Mouse (Mus musculus): Measurements from ENCODE around the gene Ccdc18.
A peak's percentile ranks its signal among the peaks of the same experiment; 100 is the strongest.
"Not testable (repeated sequence)": the region's sequence is repeated elsewhere in the genome, so short reads cannot be mapped to it uniquely, and the experiment has no call there.

The Ccdc18 gene

GRCm38 (mm10) chr5:108263785-108264184, 131.1 kb downstream of the Ccdc18 start:
- DNase-seq: not testable (repeated sequence)

DNA sequence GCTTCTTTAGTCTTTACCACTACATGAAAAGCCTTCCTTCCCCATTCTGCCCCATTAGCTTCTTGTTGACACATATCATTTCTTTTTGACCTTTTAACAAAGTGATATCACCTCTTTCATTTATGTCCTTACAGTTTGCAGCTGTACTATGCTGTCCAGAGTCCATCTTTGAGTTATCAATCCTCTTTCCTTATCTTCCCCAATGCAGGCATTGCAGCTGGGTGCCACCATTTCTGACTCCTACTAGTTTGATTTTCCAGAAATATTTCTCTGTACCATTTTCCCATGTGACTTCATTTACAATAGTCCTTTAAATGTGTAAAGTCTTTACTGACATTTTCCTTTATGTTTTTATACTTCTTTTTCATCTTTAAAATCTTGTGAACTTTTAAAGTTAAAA, 134.3 kb downstream of the Ccdc18 start:
- DNase-seq: no peak

GRCm38 (mm10) chr5:108268127-108269062, 135.7 kb downstream of the Ccdc18 start, which contains the start of gene Dr1:
TSS of gene Dr1 (plus strand) at chr5:108268897.
- DNase-seq: peak; percentile 89

GRCm38 (mm10) chr5:108269063-108269810, 136.6 kb downstream of the Ccdc18 start:
- no peak for DNase-seq

DNA sequence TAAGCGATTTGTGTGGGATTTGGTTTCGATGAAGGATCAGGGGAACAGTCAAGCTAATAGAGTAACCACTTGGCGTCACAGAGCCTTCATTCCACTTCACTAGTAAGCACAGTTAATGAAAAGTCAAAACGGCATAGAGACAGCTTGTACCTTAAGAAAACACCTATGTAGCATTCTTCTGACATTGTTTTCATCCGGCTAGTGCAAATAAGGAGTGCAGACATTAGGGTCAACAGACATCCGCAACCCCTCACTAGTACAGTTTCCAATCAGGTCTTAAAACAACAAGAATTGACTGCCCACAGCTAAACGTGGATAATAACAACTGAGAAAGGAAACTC, 137.1 kb downstream of the Ccdc18 start:
- no peak for DNase-seq

DNA sequence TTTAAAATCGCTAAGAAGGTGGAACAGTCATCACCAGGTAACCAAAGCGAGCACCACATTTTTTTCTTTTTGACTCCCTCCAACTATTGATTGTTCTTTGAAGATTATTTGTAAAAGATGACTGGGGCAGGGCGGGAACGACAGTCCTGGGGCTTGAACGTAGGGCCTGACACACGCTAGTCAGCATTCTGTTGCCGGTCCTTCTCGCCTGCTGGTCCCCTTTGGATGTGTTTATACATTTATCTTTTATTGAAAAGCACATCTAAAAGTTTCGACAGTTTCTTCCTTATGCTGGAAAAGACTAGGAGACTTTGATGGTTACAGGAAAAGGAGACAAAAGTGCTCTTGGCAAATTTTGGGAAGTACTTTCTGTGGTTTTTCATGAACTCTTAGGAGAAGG, 137.7 kb downstream of the Ccdc18 start:
- DNase-seq: no peak

DNA sequence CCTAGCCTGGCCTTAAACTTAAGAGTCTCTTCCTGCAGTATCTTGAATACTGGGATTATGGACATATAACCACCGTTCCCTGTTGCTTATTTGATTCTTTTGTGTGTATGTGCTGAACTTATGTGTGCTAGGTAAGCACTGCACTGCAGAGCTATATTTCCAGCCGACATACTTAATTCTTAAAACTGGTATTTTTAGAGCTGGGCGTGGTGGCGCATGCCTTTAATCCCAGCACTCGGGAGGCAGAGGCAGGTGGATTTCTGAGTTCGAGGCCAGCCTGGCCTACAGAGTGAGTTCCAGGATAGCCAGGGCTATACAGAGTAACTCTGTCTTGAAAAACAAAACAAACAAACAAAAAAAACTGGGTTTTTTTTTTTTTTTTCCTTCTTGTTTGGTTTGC, 138.7 kb downstream of the Ccdc18 start:
- not testable (repeated sequence) for DNase-seq

Data from cerebellum, adult 9-11 months (tissue).